Mouse (Mus musculus) embryonic facial prominence, embryonic 10.5 days (tissue): Measurements from ENCODE around the gene Ranbp9. TPM values are rescaled to one million over a fixed set of nuclear protein-coding genes. Genes with fewer than 3 reads are reported as not detected.
"Not testable (repeated sequence)": the region's sequence is repeated elsewhere in the genome, so short reads cannot be mapped to it uniquely, and the experiment has no call there.

Experiments used
- DNase-seq: peaks from one replicate; pipeline ENCODE4 v3.0.0-alpha.2; 2017; ENCODE audit warnings: low spot score
- H3K27ac ChIP-seq: fragments of 300-500 bp; sonication (generic); replicated peaks from 2 replicates; pipeline ENCODE4 v1.5.1; 2016; ENCODE audit warnings: mild to moderate bottlenecking
- H3K27me3 ChIP-seq: fragments of 300-500 bp; sonication (generic); replicated peaks from 2 replicates; pipeline ENCODE4 v1.6.1; 2016; ENCODE audit warnings: low read depth, mild to moderate bottlenecking; ENCODE audit not compliant: poor library complexity, severe bottlenecking
- H3K36me3 ChIP-seq: fragments of 300-500 bp; sonication (generic); replicated peaks from 2 replicates; pipeline ENCODE4 v1.6.1; 2016; ENCODE audit warnings: mild to moderate bottlenecking, moderate library complexity
- H3K4me1 ChIP-seq: fragments of 300-500 bp; sonication (generic); 2 replicates; pipeline ENCODE4 v1.6.1; 2016
- H3K4me3 ChIP-seq: fragments of 300-500 bp; sonication (generic); 2 replicates; pipeline ENCODE4 v1.5.1; 2016; ENCODE audit warnings: mild to moderate bottlenecking, moderate library complexity
- H3K9me3 ChIP-seq: fragments of 300-500 bp; sonication (generic); 2 replicates; pipeline ENCODE4 v1.6.1; 2016; ENCODE audit warnings: mild to moderate bottlenecking
- WGBS: fragments of 180-500 bp; shearing (Covaris S2); methylation state at CpG from one replicate; pipeline ENCODE4 v1.1.7; 2016; 5-methylcytosine and 5-hydroxymethylcytosine counted together
- polyA plus RNA-seq: library from polyadenylated mRNA; unstranded; fragments of >200 nt; fragmentation: Nextera tagmentation; extraction: Ambion mirVana; gene quantifications from 2 replicates; pipeline ENCODE4 v1.2.1, GENCODE M21; 2016

Ranbp9 gene
- polyA plus RNA-seq, 1 experiment from 2014 or later = 8.0 TPM

DNA sequence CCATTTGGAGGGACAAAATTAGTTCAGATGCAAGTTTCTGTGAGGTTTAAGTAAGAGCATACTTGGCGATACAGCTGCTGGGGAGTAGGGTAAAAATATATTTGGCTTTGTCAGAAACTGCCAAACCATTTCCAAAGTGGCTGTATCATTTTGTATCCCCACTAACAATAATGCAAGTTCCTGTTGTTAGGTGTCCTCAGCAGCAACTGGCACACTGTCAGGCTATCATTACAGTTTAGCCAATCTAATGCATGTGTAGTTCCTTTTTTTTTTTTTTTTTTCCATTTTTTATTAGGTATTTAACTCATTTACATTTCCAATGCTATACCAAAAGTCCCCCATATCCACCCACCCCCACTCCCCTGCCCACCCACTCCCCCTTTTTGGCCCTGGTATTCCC, 9.2 kb downstream of the Ranbp9 start:
- Histone ChIP-seq H3K4me1 (peaks cover 20% of the 10 kb centered on the region), H3K36me3 (peaks cover 31% of the 10 kb centered on the region)
- not testable (repeated sequence) for H3K9me3 ChIP-seq, H3K27ac ChIP-seq, H3K4me3 ChIP-seq, H3K27me3 ChIP-seq, DNase-seq
- WGBS = 93% methylated on average over 1 of the region's 1 CpGs

DNA sequence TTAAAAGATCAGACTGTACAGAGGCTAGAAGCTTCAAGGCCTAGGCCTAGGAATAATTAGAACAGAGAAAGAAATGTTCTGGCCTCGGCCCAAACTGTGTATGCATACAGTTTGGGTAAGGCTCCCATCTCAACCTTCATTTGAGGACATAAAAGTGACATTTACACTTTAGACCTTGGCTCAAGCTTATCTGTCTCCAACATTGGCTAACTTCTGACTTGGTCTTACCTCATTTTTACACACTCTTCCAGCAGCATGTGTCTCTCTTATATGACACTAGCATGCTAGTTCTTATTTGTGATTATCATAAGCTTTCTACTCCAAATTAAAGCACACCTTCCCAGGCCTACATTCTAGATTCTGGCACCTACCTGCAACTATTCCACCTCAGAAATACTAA, 11.5 kb downstream of the Ranbp9 start:
- H3K4me3 ChIP-seq = no peak overlapping the region
- no peak for DNase-seq
- no peak overlapping the region for H3K27ac ChIP-seq
- H3K9me3 ChIP-seq = 0 out of 2 replicates have a peak, but pooled peaks cover 9% of the 10 kb centered on the region
- 89% methylated on average over 1 of the region's 1 CpGs for whole genome bisulfite sequencing
- H3K27me3 ChIP-seq = no peaks in the 10 kb centered on the region
- H3K4me1 ChIP-seq = peaks cover 11% of the 10 kb centered on the region
- H3K36me3 ChIP-seq = peaks cover 29% of the 10 kb centered on the region

DNA sequence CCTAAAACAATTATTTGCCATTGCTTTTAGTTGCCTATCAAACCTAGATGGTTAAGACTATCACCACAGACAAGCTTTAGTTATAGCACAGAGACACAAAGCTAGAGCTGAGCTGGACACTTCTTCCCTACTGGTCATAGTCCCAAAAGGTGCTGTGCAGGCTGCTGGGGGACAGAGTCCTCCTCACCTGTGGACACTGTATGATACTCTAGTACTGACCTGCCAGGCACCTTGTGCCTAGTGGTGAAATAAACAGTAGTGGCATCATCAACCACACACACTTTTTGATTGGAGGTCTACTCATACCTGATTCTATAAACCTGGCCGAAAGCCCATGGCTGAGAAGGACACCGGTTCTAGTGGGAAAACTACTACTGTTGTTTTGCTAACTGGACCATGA, 16.5 kb downstream of the Ranbp9 start:
- H3K9me3 ChIP-seq = 0 out of 2 replicates have a peak, but pooled peaks cover 8% of the 10 kb centered on the region
- no peak overlapping the region for H3K27ac ChIP-seq
- no peak overlapping the region for H3K4me3 ChIP-seq
- WGBS = 96% methylated on average over 2 of the region's 2 CpGs
- H3K36me3 ChIP-seq = peaks cover 36% of the 10 kb centered on the region
- H3K27me3 ChIP-seq = no peaks in the 10 kb centered on the region
- H3K4me1 ChIP-seq = no peaks in the 10 kb centered on the region
- DNase-seq = no peak

DNA sequence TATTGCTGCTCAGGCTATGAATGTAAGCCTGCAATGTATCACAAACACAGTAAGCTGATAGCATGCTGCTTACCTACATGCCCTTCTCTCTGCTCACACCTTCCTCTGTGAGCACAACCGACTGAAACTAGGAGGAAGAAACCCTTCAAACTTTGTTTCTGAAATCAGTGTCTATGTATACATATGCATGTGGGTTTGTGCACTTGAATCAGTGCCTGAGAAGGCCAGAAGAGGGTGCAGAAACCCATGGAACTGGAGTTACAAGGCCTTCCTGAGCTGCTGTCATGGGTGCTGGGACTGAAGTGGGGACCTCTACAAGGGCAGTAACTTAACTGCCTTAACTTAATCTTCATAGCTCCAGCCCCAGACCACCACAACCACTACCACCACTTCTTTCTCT, 23.9 kb downstream of the Ranbp9 start:
- Histone ChIP-seq H3K36me3 (peaks cover 25% of the 10 kb centered on the region), H3K4me1 (peaks cover 12% of the 10 kb centered on the region), H3K27ac (no peak overlapping the region), H3K9me3 (no peaks in the 10 kb centered on the region), H3K27me3 (no peaks in the 10 kb centered on the region), H3K4me3 (no peak overlapping the region)
- WGBS = 83% methylated on average over 1 of the region's 1 CpGs
- DNase-seq = no peak

DNA sequence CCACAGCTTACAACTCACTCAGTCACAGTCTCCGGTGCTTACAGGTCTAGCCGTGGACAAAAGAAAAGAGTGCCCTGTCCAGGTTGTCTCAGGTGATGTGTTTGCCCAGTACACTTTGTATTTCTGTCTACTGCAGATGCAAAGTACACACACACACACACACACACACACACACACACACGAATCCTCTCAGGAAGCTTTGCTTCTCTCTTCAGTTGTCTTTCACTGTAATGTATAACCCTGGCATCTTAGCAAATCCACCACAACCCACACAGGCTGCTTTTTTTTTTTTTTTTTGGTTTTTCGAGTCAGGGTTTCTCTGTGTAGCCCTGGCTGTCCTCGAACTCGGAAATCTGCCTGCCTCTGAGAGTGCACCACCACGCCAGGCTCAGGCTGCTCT, 26.7 kb downstream of the Ranbp9 start:
- H3K27me3 ChIP-seq = no peaks in the 10 kb centered on the region
- DNase-seq = no peak
- no peaks in the 10 kb centered on the region for H3K9me3 ChIP-seq
- H3K4me3 ChIP-seq = no peak overlapping the region
- H3K4me1 ChIP-seq = peaks cover 12% of the 10 kb centered on the region
- H3K27ac ChIP-seq = no peak overlapping the region
- H3K36me3 ChIP-seq = peaks cover 5% of the 10 kb centered on the region; the same call in 1 of the 2 replicates
- WGBS = 86% methylated on average over 7 of the region's 7 CpGs

DNA sequence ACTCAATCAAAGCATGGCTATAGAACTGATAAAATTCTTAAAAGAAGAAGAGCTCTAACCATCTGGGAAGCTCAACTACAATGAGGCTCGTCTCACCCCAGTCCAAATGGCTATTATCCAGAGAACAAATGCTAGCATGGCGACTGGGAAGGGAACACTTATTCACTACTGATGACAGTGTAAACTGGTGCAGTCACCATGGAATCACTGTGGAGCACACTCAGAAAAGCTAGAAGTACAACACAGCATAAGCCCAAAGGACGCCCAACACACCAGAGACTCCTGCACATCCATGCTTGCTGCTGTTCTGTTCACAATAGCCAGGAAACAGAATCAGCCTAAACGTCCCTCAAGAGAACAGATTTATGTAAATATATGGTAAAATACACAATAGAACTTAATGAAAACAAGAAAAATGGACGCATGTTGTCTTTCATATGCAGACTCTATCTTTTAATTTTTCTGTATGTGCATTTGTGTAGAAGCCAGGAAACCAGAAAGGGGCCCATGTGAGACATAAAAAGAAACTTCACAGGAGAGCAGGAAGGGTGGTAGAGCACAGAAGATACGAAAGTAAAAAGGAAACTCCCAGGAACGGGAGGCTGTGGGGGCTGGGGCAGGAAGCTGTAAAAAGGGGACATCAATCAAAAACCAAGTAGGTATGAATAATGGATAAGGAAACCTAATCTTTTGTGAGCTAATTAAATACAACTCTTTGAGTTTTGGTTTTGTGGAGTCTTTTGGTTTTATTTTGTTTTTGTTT, 28.1 kb downstream of the Ranbp9 start:
- Histone ChIP-seq H3K9me3 (no peaks in the 10 kb centered on the region), H3K4me1 (peaks cover 12% of the 10 kb centered on the region), H3K36me3 (peaks cover 5% of the 10 kb centered on the region; the same call in 1 of the 2 replicates), H3K27ac (no peak overlapping the region), H3K27me3 (no peaks in the 10 kb centered on the region), H3K4me3 (no peak overlapping the region)
- WGBS = 64% methylated on average over 7 of the region's 7 CpGs
- DNase-seq = no peak

DNA sequence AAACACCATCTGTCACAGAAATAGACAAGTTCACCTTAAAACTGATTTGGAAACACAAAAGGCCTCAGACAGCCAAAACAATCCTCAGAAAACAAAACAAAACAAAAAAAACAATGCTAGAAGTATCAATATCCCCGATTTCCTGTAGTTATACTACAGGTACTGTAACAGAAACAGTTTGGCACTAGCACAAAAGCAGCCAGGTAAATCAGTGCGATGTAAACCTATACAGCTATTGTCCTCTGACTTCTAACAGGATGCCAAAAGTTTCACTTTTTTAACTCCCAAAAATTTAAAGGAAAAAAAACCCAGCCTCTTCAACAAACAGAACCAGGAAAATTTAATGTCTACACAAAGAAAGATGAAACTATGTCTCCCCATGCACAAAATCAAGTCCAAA, 28.9 kb downstream of the Ranbp9 start:
- no peaks in the 10 kb centered on the region for H3K27me3 ChIP-seq
- H3K27ac ChIP-seq = no peak overlapping the region
- no peak for DNase-seq
- peaks cover 15% of the 10 kb centered on the region for H3K4me1 ChIP-seq
- H3K36me3 ChIP-seq = peaks cover 5% of the 10 kb centered on the region; the same call in 1 of the 2 replicates
- no peak overlapping the region for H3K4me3 ChIP-seq
- WGBS = 87% methylated on average over 2 of the region's 2 CpGs
- no peaks in the 10 kb centered on the region for H3K9me3 ChIP-seq

DNA sequence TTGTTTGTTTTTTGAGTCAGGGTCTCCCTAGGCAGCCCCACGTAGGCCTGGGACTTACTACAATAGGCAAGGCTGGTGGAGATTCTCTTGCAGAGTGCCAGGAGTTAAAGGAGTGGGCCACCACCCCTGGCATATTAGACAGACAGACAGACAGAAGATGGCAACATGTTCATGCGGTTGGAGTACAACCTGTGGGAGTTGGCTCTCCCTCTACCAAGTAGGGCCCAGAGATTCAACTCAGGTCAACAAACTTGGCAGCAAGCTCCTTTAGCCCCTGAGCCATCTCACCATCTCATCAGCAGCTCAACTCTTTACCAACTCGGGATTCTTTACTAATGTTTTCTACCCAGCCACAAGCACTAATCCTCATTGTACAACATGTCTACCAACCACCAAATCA, 30.4 kb downstream of the Ranbp9 start:
- H3K27ac ChIP-seq = no peak overlapping the region
- peaks cover 19% of the 10 kb centered on the region for H3K4me1 ChIP-seq
- H3K9me3 ChIP-seq = no peaks in the 10 kb centered on the region
- H3K27me3 ChIP-seq = no peaks in the 10 kb centered on the region
- 87% methylated on average over 3 of the region's 3 CpGs for WGBS
- no peak for DNase-seq
- H3K36me3 ChIP-seq = peaks cover 5% of the 10 kb centered on the region; the same call in 1 of the 2 replicates
- H3K4me3 ChIP-seq = no peak overlapping the region

DNA sequence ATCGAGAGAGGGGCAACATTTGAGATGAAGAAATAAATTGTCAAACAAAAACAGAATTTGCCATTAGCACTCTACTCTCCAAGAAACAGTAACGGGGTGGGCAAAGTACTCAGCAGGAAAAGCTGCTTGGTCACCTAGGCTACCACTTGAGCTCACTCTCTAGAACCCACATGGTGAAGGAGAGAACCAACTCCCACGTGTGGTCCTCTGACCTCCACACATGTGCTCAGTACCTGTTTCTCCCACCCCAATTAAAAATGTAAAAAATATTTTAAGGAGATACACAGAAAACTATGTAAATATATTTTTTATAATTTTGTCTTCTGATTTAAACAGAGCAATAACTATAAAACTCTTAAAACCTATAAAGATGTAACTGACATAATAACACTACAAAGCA, 33.4 kb downstream of the Ranbp9 start:
- Histone ChIP-seq H3K27ac (no peak overlapping the region), H3K4me1 (peaks cover 7% of the 10 kb centered on the region; the same call in 1 of the 2 replicates), H3K27me3 (no peaks in the 10 kb centered on the region), H3K36me3 (no peaks in the 10 kb centered on the region), H3K4me3 (no peak overlapping the region), H3K9me3 (no peaks in the 10 kb centered on the region)
- 78% methylated on average over 3 of the region's 3 CpGs for WGBS
- no peak for DNase-seq

DNA sequence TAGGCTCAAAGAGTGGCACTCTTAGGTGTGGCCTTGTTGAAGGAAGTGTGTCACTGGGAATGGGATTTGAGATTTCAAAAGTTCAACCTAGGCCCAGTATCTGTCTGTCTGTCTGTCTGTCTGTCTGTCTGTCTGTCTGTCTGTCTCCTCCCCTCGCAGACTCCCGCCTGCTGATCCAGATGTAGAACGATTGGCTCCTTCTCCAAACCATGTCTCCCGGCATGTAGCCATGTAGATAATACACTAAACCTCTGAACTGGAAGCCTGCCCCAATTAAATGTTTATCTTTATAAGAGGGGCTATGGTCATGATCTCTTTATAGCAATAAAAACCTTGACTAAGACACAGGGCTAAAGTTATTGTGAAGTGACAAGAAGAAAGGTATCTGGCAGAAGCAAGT, 35.3 kb downstream of the Ranbp9 start:
- peaks cover 7% of the 10 kb centered on the region; the same call in 1 of the 2 replicates for H3K4me1 ChIP-seq
- no peaks in the 10 kb centered on the region for H3K9me3 ChIP-seq
- no peaks in the 10 kb centered on the region for H3K27me3 ChIP-seq
- WGBS = 95% methylated on average over 4 of the region's 4 CpGs
- no peaks in the 10 kb centered on the region for H3K36me3 ChIP-seq
- DNase-seq = no peak
- H3K4me3 ChIP-seq = no peak overlapping the region
- H3K27ac ChIP-seq = no peak overlapping the region

DNA sequence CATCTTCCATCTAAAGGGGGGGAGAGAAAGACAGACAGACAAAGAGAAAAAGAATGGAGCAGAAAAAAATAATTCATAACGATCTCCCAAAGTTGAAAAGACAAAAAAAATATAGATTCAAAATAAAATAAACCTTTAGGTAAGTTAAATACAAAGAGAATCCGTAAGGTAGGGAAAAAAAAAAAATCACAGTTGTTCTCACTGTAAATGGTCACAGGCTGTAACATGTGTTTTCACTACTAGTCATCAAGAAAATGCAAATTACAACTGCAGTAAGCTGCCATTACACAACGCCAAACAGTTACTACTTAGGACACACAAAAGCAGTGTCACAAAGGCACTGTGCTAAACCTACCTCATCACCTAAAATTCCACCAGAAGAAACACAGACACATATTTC, 36.4 kb downstream of the Ranbp9 start:
- WGBS = 94% methylated on average over 3 of the region's 3 CpGs

DNA sequence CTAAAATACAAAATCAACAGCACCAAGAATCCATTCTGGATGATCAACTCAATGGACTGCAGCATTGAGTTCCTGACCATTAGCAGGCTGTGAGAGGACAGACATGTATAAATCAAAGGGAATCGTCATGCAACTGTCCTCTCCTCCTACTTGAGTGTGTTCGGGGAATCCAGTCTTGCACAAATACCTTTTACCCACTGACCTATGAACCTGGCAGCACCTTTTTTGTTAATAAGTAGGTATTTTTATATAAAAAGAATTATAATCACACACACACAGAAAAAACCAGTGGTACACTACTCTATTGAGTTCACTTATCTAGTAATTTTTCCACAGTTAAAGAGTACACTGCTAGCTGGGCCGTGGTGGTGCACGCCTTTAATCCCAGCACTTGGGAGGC, 37.4 kb downstream of the Ranbp9 start:
- Histone ChIP-seq H3K4me3 (no peak overlapping the region), H3K27me3 (no peaks in the 10 kb centered on the region), H3K9me3 (no peaks in the 10 kb centered on the region), H3K36me3 (no peaks in the 10 kb centered on the region), H3K4me1 (peaks cover 7% of the 10 kb centered on the region; the same call in 1 of the 2 replicates), H3K27ac (no peak overlapping the region)
- 92% methylated on average over 4 of the region's 4 CpGs for WGBS
- DNase-seq = no peak

More for the DNA sequence above, 36.4 kb downstream of the Ranbp9 start:
- Histone ChIP-seq H3K9me3 (no peaks in the 10 kb centered on the region), H3K4me3 (no peak overlapping the region), H3K36me3 (no peaks in the 10 kb centered on the region), H3K4me1 (peaks cover 7% of the 10 kb centered on the region; the same call in 1 of the 2 replicates), H3K27me3 (no peaks in the 10 kb centered on the region), H3K27ac (no peak overlapping the region)
- no peak for DNase-seq

DNA sequence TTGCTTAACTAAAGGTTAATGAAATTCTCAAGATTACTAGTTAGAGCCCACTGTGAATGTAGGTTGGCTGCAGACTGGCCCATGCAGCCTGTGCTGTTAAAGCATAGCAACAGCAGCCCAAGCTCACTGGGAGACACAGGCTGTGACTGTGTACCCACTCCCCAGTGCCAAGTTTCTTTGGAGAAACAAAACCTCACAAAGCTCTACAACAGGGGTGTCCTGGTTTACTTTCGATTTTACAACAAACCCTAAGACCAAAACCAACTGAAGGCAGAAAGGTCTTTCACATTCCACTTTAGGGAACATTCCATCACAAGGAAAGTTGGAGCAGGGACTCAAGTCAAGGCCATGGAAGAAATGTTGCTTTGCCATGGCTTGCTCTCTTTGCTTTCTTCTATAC, 38.5 kb downstream of the Ranbp9 start:
- no peak overlapping the region for H3K4me3 ChIP-seq
- H3K27me3 ChIP-seq = no peaks in the 10 kb centered on the region
- H3K4me1 ChIP-seq = peaks cover 7% of the 10 kb centered on the region; the same call in 1 of the 2 replicates
- no peak for DNase-seq
- no peak overlapping the region for H3K27ac ChIP-seq
- 90% methylated on average over 1 of the region's 1 CpGs for WGBS
- peaks cover 2% of the 10 kb centered on the region; the same call in 1 of the 2 replicates for H3K9me3 ChIP-seq
- H3K36me3 ChIP-seq = no peaks in the 10 kb centered on the region; the same call in 1 of the 2 replicates
